Mouse (Mus musculus): ENCODE measurements around the gene Mettl1. TPM values are rescaled to one million over a fixed set of nuclear protein-coding genes. Genes with fewer than 3 reads are reported as not detected.

The Mettl1 gene
- total RNA-seq (2014; fragmentation: Nextera tagmentation) (36.0 and 49.6 TPM in 2 replicates), total RNA-seq (2017) (11.2 and 11.3 TPM in 2 replicates), polyA plus RNA-seq (2012) (21.9 and 33.4 TPM in 2 replicates)

DNA sequence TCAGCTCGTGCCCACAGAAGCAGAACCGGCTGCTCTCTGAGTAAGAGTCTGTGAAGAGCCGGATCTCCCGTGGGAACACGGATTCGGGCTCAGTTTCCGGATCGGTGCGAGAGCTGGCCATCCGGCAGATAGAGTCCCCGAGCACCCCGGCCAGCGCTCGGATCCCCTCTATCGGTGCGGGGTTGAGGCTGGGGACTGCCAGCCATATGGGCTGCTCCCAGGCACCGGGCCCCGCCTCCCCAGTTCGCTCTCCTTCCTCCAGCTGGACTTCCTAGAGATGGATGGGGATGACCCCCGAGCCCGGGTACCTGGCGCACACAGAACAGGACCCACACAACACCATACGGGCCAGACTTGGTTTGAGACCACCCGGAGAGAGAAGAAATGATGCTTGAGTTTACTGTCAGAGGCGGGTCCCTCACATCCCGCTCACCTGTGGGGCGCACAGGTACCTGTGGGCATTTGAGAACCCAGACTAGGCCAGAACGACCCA, at the start of gene Mettl1, which contains the start of gene Eef1akmt3:
Gene Mettl1, plus strand, starts transcription at position 141 of the 493 bp plus-strand sequence.
Gene Eef1akmt3, minus strand, starts transcription at position 240 of the 493 bp plus-strand sequence.
- Histone ChIP-seq H3K27me3 (ENCODE audit: insufficient read depth, low read length) (peaks cover 27% of the 10 kb centered on the region), H3K9me3 (replicated peaks) (no peaks in the 10 kb centered on the region), H3K4me3 (ENCODE audit: low read depth, low read length) (peak within 1 kb of the TSS; percentile 94), H3K4me1 (ENCODE audit: insufficient read depth, low read depth, low read length) (peaks cover 33% of the 10 kb centered on the region), H3K36me3 (replicated peaks) (peaks cover 34% of the 10 kb centered on the region)
- ATAC-seq (ENCODE audit: extremely low read depth, insufficient number of reproducible peaks, low FRiP score, poor library complexity, severe bottlenecking) (peak; percentile 24; the same call in 1 of the 2 replicates), DNase-seq (ENCODE audit: low spot score) (peak; percentile 61)
- TF ChIP-seq CTCF (IDR thresholded peaks at IDR 0.05; ENCODE audit: low read depth, low read length), result no peak
- TF ChIP-seq TAL1 (conservative IDR thresholded peaks at IDR 0.05; ENCODE audit: low read depth, low read length), result no peak
- no peak for TF ChIP-seq GATA2 (IDR thresholded peaks at IDR 0.05; ENCODE audit: borderline replicate concordance, low read depth, low read length)
- no peak for TF ChIP-seq POLR2AphosphoS5 (IDR thresholded peaks at IDR 0.05; ENCODE audit: insufficient replicate concordance, low read depth, low read length)
- TF ChIP-seq GATA1 (IDR thresholded peaks at IDR 0.05; ENCODE audit: borderline replicate concordance, low read length), result no peak

DNA sequence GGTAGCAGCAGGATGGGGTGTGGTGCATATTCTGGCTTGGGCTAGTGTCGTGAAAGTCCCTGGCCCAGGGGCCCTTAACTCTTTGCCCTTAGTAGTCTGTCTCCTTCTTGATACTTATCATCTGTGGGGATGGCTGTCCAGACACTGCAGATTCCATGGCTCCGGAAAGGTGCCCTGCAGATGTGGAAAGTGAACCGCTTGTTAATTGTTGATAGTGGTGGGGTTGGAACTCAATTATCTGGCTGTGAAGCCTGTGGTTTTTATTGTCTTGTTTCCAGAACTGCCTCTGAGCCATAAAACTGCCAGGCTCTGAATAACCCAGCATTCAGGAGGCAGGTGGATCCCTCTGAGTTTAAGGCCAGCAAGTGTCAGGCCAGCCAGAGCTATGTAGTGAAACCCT, 49.5 kb upstream of the Mettl1 start:
- DNase-seq (ENCODE audit: low spot score) (no peak), ATAC-seq (ENCODE audit: extremely low read depth, insufficient number of reproducible peaks, low FRiP score, poor library complexity, severe bottlenecking) (no peak)
- Histone ChIP-seq H3K27me3 (ENCODE audit: insufficient read depth, low read length) (no peaks in the 10 kb centered on the region), H3K9me3 (replicated peaks) (no peaks in the 10 kb centered on the region), H3K4me1 (ENCODE audit: insufficient read depth, low read depth, low read length) (peaks cover 31% of the 10 kb centered on the region), H3K4me3 (ENCODE audit: low read depth, low read length) (no peak overlapping the region), H3K36me3 (replicated peaks) (peaks cover 83% of the 10 kb centered on the region)
- TF ChIP-seq CTCF (IDR thresholded peaks at IDR 0.05; ENCODE audit: low read depth, low read length) (no peak), TAL1 (conservative IDR thresholded peaks at IDR 0.05; ENCODE audit: low read depth, low read length) (no peak), GATA1 (IDR thresholded peaks at IDR 0.05; ENCODE audit: borderline replicate concordance, low read length) (no peak), POLR2AphosphoS5 (IDR thresholded peaks at IDR 0.05; ENCODE audit: insufficient replicate concordance, low read depth, low read length) (no peak), GATA2 (IDR thresholded peaks at IDR 0.05; ENCODE audit: borderline replicate concordance, low read depth, low read length) (no peak)

DNA sequence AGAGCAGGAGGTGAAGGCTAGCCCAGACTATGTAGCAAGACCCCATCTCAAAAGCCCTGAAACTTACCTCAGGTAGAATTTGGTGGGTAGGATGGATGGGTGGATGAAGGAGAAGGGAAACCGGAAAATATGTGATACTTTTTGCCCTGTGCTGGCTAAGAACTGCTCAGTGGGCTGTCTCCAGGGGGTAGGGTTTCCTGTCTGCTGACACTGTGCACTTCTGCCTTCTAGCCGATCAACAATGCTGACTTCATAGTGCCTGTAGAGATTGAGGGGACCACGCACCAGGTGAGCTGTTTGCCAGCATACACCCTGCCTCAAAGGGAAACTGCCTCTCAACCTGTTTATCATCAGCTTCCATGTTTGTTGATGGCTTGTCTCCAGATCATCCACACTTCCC, 47.6 kb upstream of the Mettl1 start:
- H3K9me3 ChIP-seq (replicated peaks), result no peaks in the 10 kb centered on the region
- no peak overlapping the region for H3K4me3 ChIP-seq (ENCODE audit: low read depth, low read length)
- DNase-seq (ENCODE audit: low spot score) (no peak), ATAC-seq (ENCODE audit: extremely low read depth, insufficient number of reproducible peaks, low FRiP score, poor library complexity, severe bottlenecking) (no peak)
- no peaks in the 10 kb centered on the region for H3K27me3 ChIP-seq (ENCODE audit: insufficient read depth, low read length)
- peaks cover 82% of the 10 kb centered on the region for H3K36me3 ChIP-seq (replicated peaks)
- no peak for TF ChIP-seq POLR2AphosphoS5 (IDR thresholded peaks at IDR 0.05; ENCODE audit: insufficient replicate concordance, low read depth, low read length)
- TF ChIP-seq CTCF (IDR thresholded peaks at IDR 0.05; ENCODE audit: low read depth, low read length), result no peak
- no peak for TF ChIP-seq GATA1 (IDR thresholded peaks at IDR 0.05; ENCODE audit: borderline replicate concordance, low read length)
- TF ChIP-seq GATA2 (IDR thresholded peaks at IDR 0.05; ENCODE audit: borderline replicate concordance, low read depth, low read length), result no peak
- no peak for TF ChIP-seq TAL1 (conservative IDR thresholded peaks at IDR 0.05; ENCODE audit: low read depth, low read length)
- peaks cover 21% of the 10 kb centered on the region for H3K4me1 ChIP-seq (ENCODE audit: insufficient read depth, low read depth, low read length)

DNA sequence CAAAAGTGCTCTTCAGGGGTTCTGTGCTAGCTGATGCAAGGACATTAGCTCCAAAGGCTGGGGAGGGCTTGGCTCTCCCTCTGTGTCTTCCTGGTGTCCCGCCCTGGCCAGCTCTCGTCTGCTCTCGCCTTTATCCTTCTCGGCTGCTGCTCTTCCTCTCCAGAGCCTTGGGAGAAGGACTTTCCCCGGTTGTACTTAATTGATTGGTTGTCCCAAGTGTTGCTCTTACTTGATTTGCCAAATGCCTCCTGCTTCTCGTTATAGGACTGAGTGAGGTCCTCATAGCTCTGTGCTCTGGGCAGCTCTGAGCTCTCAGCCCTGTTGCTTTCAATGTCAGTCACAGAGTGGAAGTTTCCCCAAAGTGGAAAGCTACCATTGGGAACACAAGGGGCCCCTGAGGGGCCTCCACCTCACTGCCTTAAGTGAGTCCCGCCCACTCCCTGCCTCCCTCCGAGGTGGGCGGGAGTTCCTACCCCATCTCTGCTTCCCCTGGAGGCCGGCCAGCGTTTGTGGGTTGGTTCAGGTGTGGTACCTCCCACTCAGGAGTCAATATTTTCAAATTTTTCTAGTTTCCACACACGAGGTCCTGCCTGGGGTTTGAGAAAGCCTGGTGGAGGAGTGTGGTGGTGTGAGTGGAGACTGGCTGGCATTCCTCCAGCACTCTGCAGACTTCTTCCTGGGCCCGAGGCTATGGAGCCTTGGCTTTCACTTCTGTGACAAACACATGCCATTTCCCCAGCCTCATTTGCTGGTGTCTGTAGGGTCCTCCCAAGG, 43.7 kb upstream of the Mettl1 start:
- ATAC-seq (ENCODE audit: extremely low read depth, insufficient number of reproducible peaks, low FRiP score, poor library complexity, severe bottlenecking), result no peak
- Histone ChIP-seq H3K4me3 (ENCODE audit: low read depth, low read length) (no peak overlapping the region), H3K36me3 (replicated peaks) (peaks cover 65% of the 10 kb centered on the region), H3K27me3 (ENCODE audit: insufficient read depth, low read length) (no peaks in the 10 kb centered on the region), H3K9me3 (replicated peaks) (no peaks in the 10 kb centered on the region), H3K4me1 (ENCODE audit: insufficient read depth, low read depth, low read length) (peaks cover 16% of the 10 kb centered on the region)
- no peak for TF ChIP-seq GATA1 (IDR thresholded peaks at IDR 0.05; ENCODE audit: borderline replicate concordance, low read length)
- no peak for TF ChIP-seq POLR2AphosphoS5 (IDR thresholded peaks at IDR 0.05; ENCODE audit: insufficient replicate concordance, low read depth, low read length)
- TF ChIP-seq CTCF (IDR thresholded peaks at IDR 0.05; ENCODE audit: low read depth, low read length), result no peak
- no peak for TF ChIP-seq TAL1 (conservative IDR thresholded peaks at IDR 0.05; ENCODE audit: low read depth, low read length)
- no peak for TF ChIP-seq GATA2 (IDR thresholded peaks at IDR 0.05; ENCODE audit: borderline replicate concordance, low read depth, low read length)
- no peak for DNase-seq (ENCODE audit: low spot score)

DNA sequence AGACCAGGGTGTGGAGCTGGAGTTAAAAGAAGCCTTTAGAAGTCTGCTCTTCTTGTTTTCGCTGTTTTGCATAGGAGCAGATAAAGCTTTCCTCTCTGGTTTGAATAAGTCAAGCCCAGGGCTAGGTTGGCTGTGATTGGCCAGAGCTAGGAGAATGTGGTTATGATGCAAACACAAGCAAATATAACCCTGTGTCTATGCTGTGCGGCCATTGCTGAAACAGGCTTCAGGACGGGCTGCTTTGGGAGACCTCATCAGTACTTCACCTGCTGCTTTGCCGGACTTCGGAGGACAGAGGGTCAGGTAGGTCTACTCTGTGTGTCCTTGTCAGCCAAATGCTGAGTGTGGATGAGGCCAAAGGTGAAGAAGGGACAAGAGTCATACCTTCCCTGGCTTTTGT, 40.7 kb upstream of the Mettl1 start, which contains the start of gene Avil:
Gene Avil, plus strand, starts transcription at position 181 of the 400 bp plus-strand sequence.
- TF ChIP-seq GATA1 (IDR thresholded peaks at IDR 0.05; ENCODE audit: borderline replicate concordance, low read length), result no peak
- TF ChIP-seq POLR2AphosphoS5 (IDR thresholded peaks at IDR 0.05; ENCODE audit: insufficient replicate concordance, low read depth, low read length), result no peak
- no peak for TF ChIP-seq CTCF (IDR thresholded peaks at IDR 0.05; ENCODE audit: low read depth, low read length)
- no peak for TF ChIP-seq TAL1 (conservative IDR thresholded peaks at IDR 0.05; ENCODE audit: low read depth, low read length)
- no peak for TF ChIP-seq GATA2 (IDR thresholded peaks at IDR 0.05; ENCODE audit: borderline replicate concordance, low read depth, low read length)
- Histone ChIP-seq H3K4me3 (ENCODE audit: low read depth, low read length) (no peak within 1 kb of the TSS), H3K9me3 (replicated peaks) (no peaks in the 10 kb centered on the region), H3K36me3 (replicated peaks) (peaks cover 36% of the 10 kb centered on the region), H3K4me1 (ENCODE audit: insufficient read depth, low read depth, low read length) (peaks cover 22% of the 10 kb centered on the region), H3K27me3 (ENCODE audit: insufficient read depth, low read length) (peaks cover 19% of the 10 kb centered on the region)
- DNase-seq (ENCODE audit: low spot score), result no peak
- ATAC-seq (ENCODE audit: extremely low read depth, insufficient number of reproducible peaks, low FRiP score, poor library complexity, severe bottlenecking), result no peak

DNA sequence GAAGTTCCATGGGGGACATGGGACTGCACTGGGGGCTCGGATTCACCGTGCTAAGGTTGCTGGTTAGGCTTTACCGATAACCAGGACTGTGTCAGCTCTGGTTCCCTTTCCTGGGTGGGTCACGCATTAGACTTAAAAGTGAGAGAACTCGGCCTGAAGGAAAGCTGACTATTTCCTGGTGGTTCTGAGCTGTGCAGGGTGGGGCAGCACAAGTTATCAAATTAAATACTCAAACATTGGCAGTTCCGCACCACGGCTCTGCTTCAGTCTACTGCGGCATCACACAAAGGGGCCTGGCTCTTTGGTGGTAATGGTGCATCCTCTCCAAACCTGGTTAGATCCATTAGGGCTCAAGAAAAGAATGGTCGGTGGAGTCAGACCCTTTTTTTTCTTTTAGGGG, 39.9 kb upstream of the Mettl1 start:
- Histone ChIP-seq H3K4me1 (ENCODE audit: insufficient read depth, low read depth, low read length) (peaks cover 22% of the 10 kb centered on the region), H3K9me3 (replicated peaks) (no peaks in the 10 kb centered on the region), H3K27me3 (ENCODE audit: insufficient read depth, low read length) (peaks cover 21% of the 10 kb centered on the region), H3K36me3 (replicated peaks) (peaks cover 28% of the 10 kb centered on the region), H3K4me3 (ENCODE audit: low read depth, low read length) (no peak overlapping the region)
- no peak for TF ChIP-seq CTCF (IDR thresholded peaks at IDR 0.05; ENCODE audit: low read depth, low read length)
- no peak for TF ChIP-seq GATA1 (IDR thresholded peaks at IDR 0.05; ENCODE audit: borderline replicate concordance, low read length)
- TF ChIP-seq TAL1 (conservative IDR thresholded peaks at IDR 0.05; ENCODE audit: low read depth, low read length), result no peak
- TF ChIP-seq POLR2AphosphoS5 (IDR thresholded peaks at IDR 0.05; ENCODE audit: insufficient replicate concordance, low read depth, low read length), result no peak
- TF ChIP-seq GATA2 (IDR thresholded peaks at IDR 0.05; ENCODE audit: borderline replicate concordance, low read depth, low read length), result no peak
- ATAC-seq (ENCODE audit: extremely low read depth, insufficient number of reproducible peaks, low FRiP score, poor library complexity, severe bottlenecking) (no peak), DNase-seq (ENCODE audit: low spot score) (no peak)

Measured in G1E (cell line).